Mouse (Mus musculus) naive thymus-derived CD4-positive, alpha-beta T cell, adult 2 months (primary cell): Measurements from ENCODE around the gene Nrros.

Source experiments
- DNase-seq: peaks from one replicate; pipeline ENCODE4 v3.0.0-alpha.2; 2011; ENCODE audit warnings: low read depth

Gene Nrros

GRCm38 (mm10) chr16:32165281-32165821, at the start of gene Nrros:
TSS of gene Nrros (minus strand) at chr16:32165594.
- peak; percentile 91 for DNase-seq

- DNase-seq: no peak
Observed at GRCm38 (mm10) chr16:32214804-32215576, 49.6 kb upstream of the Nrros start.

- no peak for DNase-seq
Observed at GRCm38 (mm10) chr16:32214156-32214555, 48.8 kb upstream of the Nrros start.

GRCm38 (mm10) chr16:32204902-32205301, 39.5 kb upstream of the Nrros start:
- no peak for DNase-seq

- peak; percentile 94 for DNase-seq
Observed at GRCm38 (mm10) chr16:32202681-32203080, 37.3 kb upstream of the Nrros start.

GRCm38 (mm10) chr16:32201004-32201325, 35.6 kb upstream of the Nrros start:
- DNase-seq: no peak

- DNase-seq: peak; percentile 65
Observed at GRCm38 (mm10) chr16:32200256-32201003, 35.0 kb upstream of the Nrros start.

- DNase-seq: peak; percentile 57
Observed at GRCm38 (mm10) chr16:32190011-32190441, 24.6 kb upstream of the Nrros start.

- peak; percentile 34 for DNase-seq
Observed at GRCm38 (mm10) chr16:32189109-32189508, 23.7 kb upstream of the Nrros start.

GRCm38 (mm10) chr16:32186056-32186455, 20.7 kb upstream of the Nrros start:
- DNase-seq: no peak

- DNase-seq: no peak
Observed at GRCm38 (mm10) chr16:32179333-32179901, 14.0 kb upstream of the Nrros start, which contains the start of gene Bex6. TSS of gene Bex6 (plus strand) at chr16:32179823.

- peak; percentile 64 for DNase-seq
Observed at GRCm38 (mm10) chr16:32176896-32177686, 11.7 kb upstream of the Nrros start.

GRCm38 (mm10) chr16:32175029-32175428, 9.6 kb upstream of the Nrros start:
- peak; percentile 47 for DNase-seq

- DNase-seq: no peak
Observed at GRCm38 (mm10) chr16:32174340-32175005, 9.1 kb upstream of the Nrros start.

- no peak for DNase-seq
Observed at GRCm38 (mm10) chr16:32173401-32173800, 8.0 kb upstream of the Nrros start.

- DNase-seq: no peak
Observed at GRCm38 (mm10) chr16:32171031-32171731, 5.8 kb upstream of the Nrros start.

GRCm38 (mm10) chr16:32167819-32168545, 2.6 kb upstream of the Nrros start:
- no peak for DNase-seq

- DNase-seq: peak; percentile 35
Observed at GRCm38 (mm10) chr16:32164396-32165027, 882 bp downstream of the Nrros start.

GRCm38 (mm10) chr16:32163891-32164290, 1.5 kb downstream of the Nrros start:
- no peak for DNase-seq
